Comparison of ENCODE assay signal across 8 mouse cellular contexts in genomic region chr6:115807464-115808195, GRCm38 (mm10). TPM values are rescaled to one million over a fixed set of nuclear protein-coding genes. Genes with fewer than 3 reads are reported as not detected.
DNase-seq lines count a peak whose midpoint lies in the region; ATAC-seq and TF ChIP-seq lines count a peak whose summit lies in the region.

No protein-coding gene starts in this region.

- no peak for TF ChIP-seq CTCF in kidney, postnatal 0 days (IDR thresholded peaks at IDR 0.05; ENCODE audit: low read depth)
- no peak for TF ChIP-seq CTCF in bone marrow, adult 2 months (IDR thresholded peaks at IDR 0.05; ENCODE audit: control insufficient read depth, insufficient read depth, low read length)

- intact Hi-C loops in left cerebral cortex, postnatal 4 days (cut with DNase I), result loop anchor here (5.0 kb wide), 1 partner anchor 45 kb away; the partner anchor contains the start of genes Ift122 and Mbd4

- no peaks in the 10 kb centered on the region for H3K9me3 ChIP-seq in kidney, postnatal 0 days (replicated peaks; ENCODE audit: low read length)
- H3K9me3 ChIP-seq in hindbrain, embryonic 13.5 days, result no peaks in the 10 kb centered on the region
- no peaks in the 10 kb centered on the region for H3K9me3 ChIP-seq in midbrain, embryonic 15.5 days

- peaks cover 16% of the 10 kb centered on the region for H3K4me1 ChIP-seq in kidney, postnatal 0 days (replicated peaks; ENCODE audit: insufficient read depth, low read length)
- peaks cover 4% of the 10 kb centered on the region; the same call in 1 of the 2 replicates for H3K4me1 ChIP-seq in bone marrow, adult 2 months (ENCODE audit: control insufficient read depth, insufficient read depth, low read length)
- peaks cover 29% of the 10 kb centered on the region for H3K4me1 ChIP-seq in hindbrain, embryonic 13.5 days (replicated peaks)
- peaks cover 22% of the 10 kb centered on the region for H3K4me1 ChIP-seq in midbrain, embryonic 15.5 days

- peak overlapping the region; percentile 75 for H3K4me2 ChIP-seq in kidney, postnatal 0 days (ENCODE audit: low read length)
- peak overlapping the region; percentile 88 for H3K4me2 ChIP-seq in hindbrain, embryonic 13.5 days
- H3K4me2 ChIP-seq in midbrain, embryonic 15.5 days, result peak overlapping the region; percentile 83

- WGBS in kidney, postnatal 0 days, result 1% methylated on average over 15 of the region's 15 CpGs
- 2% methylated on average over 15 of the region's 15 CpGs for WGBS in bone marrow, adult 2 months
- WGBS in hindbrain, embryonic 13.5 days, result 2% methylated on average over 15 of the region's 15 CpGs
- 5% methylated on average over 15 of the region's 15 CpGs for WGBS in midbrain, embryonic 15.5 days

- peaks cover 23% of the 10 kb centered on the region for H3K36me3 ChIP-seq in kidney, postnatal 0 days (ENCODE audit: insufficient read depth, low read length)
- peaks cover 47% of the 10 kb centered on the region for H3K36me3 ChIP-seq in hindbrain, embryonic 13.5 days
- peaks cover 7% of the 10 kb centered on the region for H3K36me3 ChIP-seq in midbrain, embryonic 15.5 days (replicated peaks)

- peak overlapping the region; percentile 92 for H3K4me3 ChIP-seq in kidney, postnatal 0 days (replicated peaks; ENCODE audit: low read depth, low read length)
- peak overlapping the region; percentile 88 for H3K4me3 ChIP-seq in bone marrow, adult 2 months (replicated peaks; ENCODE audit: control insufficient read depth, low read depth, low read length)
- peak overlapping the region; percentile 96 for H3K4me3 ChIP-seq in hindbrain, embryonic 13.5 days
- peak overlapping the region; percentile 75 for H3K4me3 ChIP-seq in midbrain, embryonic 15.5 days

- TF ChIP-seq POLR2A in bone marrow, adult 2 months (IDR thresholded peaks at IDR 0.05; ENCODE audit: borderline replicate concordance, control insufficient read depth, low read depth, low read length), result no peak

- H3K27me3 ChIP-seq in kidney, postnatal 0 days (ENCODE audit: insufficient read depth, low read length), result no peaks in the 10 kb centered on the region
- H3K27me3 ChIP-seq in hindbrain, embryonic 13.5 days, result no peaks in the 10 kb centered on the region
- H3K27me3 ChIP-seq in midbrain, embryonic 15.5 days (replicated peaks), result no peaks in the 10 kb centered on the region

- H3K9ac ChIP-seq in kidney, postnatal 0 days (ENCODE audit: low read depth, low read length), result peak overlapping the region; percentile 96
- peak overlapping the region; percentile 99 for H3K9ac ChIP-seq in hindbrain, embryonic 13.5 days
- H3K9ac ChIP-seq in midbrain, embryonic 15.5 days, result peak overlapping the region; percentile 87

- no peak for DNase-seq in kidney, postnatal 0 days (ENCODE audit: low spot score)
- no peak for DNase-seq in kidney, postnatal 14 days
- no peak for DNase-seq in layer of hippocampus, postnatal 25 days (ENCODE audit: extremely low spot score in 1 of 2, low spot score in 1 of 2)
- DNase-seq in gastrocnemius, adult 18-20 months (ENCODE audit: low spot score), result no peak
- DNase-seq in left cerebral cortex, postnatal 4 days, result no peak

- peak overlapping the region; percentile 96 for H3K27ac ChIP-seq in kidney, postnatal 0 days
- H3K27ac ChIP-seq in bone marrow, adult 2 months (ENCODE audit: control insufficient read depth, insufficient read depth, low read depth, low read length, poor library complexity), result peak overlapping the region; percentile 82; the same call in 1 of the 2 replicates
- H3K27ac ChIP-seq in hindbrain, embryonic 13.5 days, result peak overlapping the region; percentile 98
- H3K27ac ChIP-seq in midbrain, embryonic 15.5 days, result peak overlapping the region; percentile 92

- ATAC-seq in kidney, postnatal 0 days (replicated peaks; ENCODE audit: low FRiP score, low read depth), result no peak
- no peak for ATAC-seq in hindbrain, embryonic 13.5 days (ENCODE audit: low FRiP score)
- ATAC-seq in midbrain, embryonic 15.5 days (replicated peaks), result 0 out of 2 replicates have a peak, but pooled peaks have one; percentile 1

RNA-seq across cellular contexts. Expression of gene Rpl32, which starts 0.9 kb away (rescaled TPM):
- polyA plus RNA-seq in kidney, postnatal 0 days (2015; fragmentation: Nextera tagmentation; extraction: Ambion mirVana), result 2,857 and 3,220 TPM in 2 replicates
- 1,266 and 1,894 TPM in 2 replicates for polyA plus RNA-seq in bone marrow, adult 2 months (2011; ENCODE audit: insufficient read depth, insufficient read length, low replicate concordance, missing spikeins)
- polyA plus RNA-seq in hindbrain, embryonic 13.5 days (2015; fragmentation: Nextera tagmentation; extraction: Ambion mirVana), result 1,291 and 1,358 TPM in 2 replicates
- polyA plus RNA-seq in midbrain, embryonic 15.5 days (2015; fragmentation: Nextera tagmentation; extraction: Ambion mirVana), result 881 and 890 TPM in 2 replicates
- total RNA-seq in layer of hippocampus, postnatal 25 days (2021), result 100 to 1,000 TPM; 471 to 520 TPM
- total RNA-seq in gastrocnemius, adult 18-20 months (2021), result 100 to 1,000 TPM; 568 to 577 TPM
- total RNA-seq in left cerebral cortex, postnatal 4 days (2021), result 100 to 1,000 TPM; 842 to 903 TPM

RNA-seq across cellular contexts. Expression of gene Efcab12, which starts 30.6 kb away (rescaled TPM):
- 2.5 and 3.0 TPM in 2 replicates for polyA plus RNA-seq in kidney, postnatal 0 days (2015; fragmentation: Nextera tagmentation; extraction: Ambion mirVana)
- polyA plus RNA-seq in bone marrow, adult 2 months (2011; ENCODE audit: insufficient read depth, insufficient read length, low replicate concordance, missing spikeins), result 0.38 TPM in 1 of 2 replicates, not detected in the other
- polyA plus RNA-seq in hindbrain, embryonic 13.5 days (2015; fragmentation: Nextera tagmentation; extraction: Ambion mirVana), result 3.0 and 3.4 TPM in 2 replicates
- 2.7 and 2.8 TPM in 2 replicates for polyA plus RNA-seq in midbrain, embryonic 15.5 days (2015; fragmentation: Nextera tagmentation; extraction: Ambion mirVana)
- total RNA-seq in layer of hippocampus, postnatal 25 days (2021), result 1 to 10 TPM; 2.8 to 3.8 TPM
- under 1 TPM in 1 of 2 experiments, not detected in 1; 0.14 TPM for total RNA-seq in gastrocnemius, adult 18-20 months (2021)
- total RNA-seq in left cerebral cortex, postnatal 4 days (2021), result 1 to 10 TPM; 3.0 to 3.6 TPM

RNA-seq across cellular contexts. Expression of gene Cand2, which starts 33.3 kb away (rescaled TPM):
- polyA plus RNA-seq in kidney, postnatal 0 days (2015; fragmentation: Nextera tagmentation; extraction: Ambion mirVana), result 10.4 and 12.1 TPM in 2 replicates
- 0.23 and 1.3 TPM in 2 replicates for polyA plus RNA-seq in bone marrow, adult 2 months (2011; ENCODE audit: insufficient read depth, insufficient read length, low replicate concordance, missing spikeins)
- polyA plus RNA-seq in hindbrain, embryonic 13.5 days (2015; fragmentation: Nextera tagmentation; extraction: Ambion mirVana), result 14.8 and 15.0 TPM in 2 replicates
- 11.4 and 12.2 TPM in 2 replicates for polyA plus RNA-seq in midbrain, embryonic 15.5 days (2015; fragmentation: Nextera tagmentation; extraction: Ambion mirVana)
- total RNA-seq in layer of hippocampus, postnatal 25 days (2021), result 1 to 10 TPM; 2.7 to 3.8 TPM
- total RNA-seq in gastrocnemius, adult 18-20 months (2021), result 10 to 100 TPM; 74.8 to 78.7 TPM
- total RNA-seq in left cerebral cortex, postnatal 4 days (2021), result 1 to 10 TPM; 8.3 to 8.5 TPM

RNA-seq across cellular contexts. Expression of gene Tmem40, which starts 45.4 kb away (rescaled TPM):
- polyA plus RNA-seq in kidney, postnatal 0 days (2015; fragmentation: Nextera tagmentation; extraction: Ambion mirVana), result 1.0 and 1.8 TPM in 2 replicates
- polyA plus RNA-seq in bone marrow, adult 2 months (2011; ENCODE audit: insufficient read depth, insufficient read length, low replicate concordance, missing spikeins), result 45.6 and 84.4 TPM in 2 replicates
- polyA plus RNA-seq in hindbrain, embryonic 13.5 days (2015; fragmentation: Nextera tagmentation; extraction: Ambion mirVana), result 1.6 and 1.7 TPM in 2 replicates
- polyA plus RNA-seq in midbrain, embryonic 15.5 days (2015; fragmentation: Nextera tagmentation; extraction: Ambion mirVana), result 0.74 and 1.2 TPM in 2 replicates
- total RNA-seq in layer of hippocampus, postnatal 25 days (2021), result under 1 TPM in 1 of 2 experiments, not detected in 1; 0.62 TPM
- total RNA-seq in gastrocnemius, adult 18-20 months (2021), result under 1 TPM in 1 of 2 experiments, not detected in 1; 0.43 TPM
- 1 to 10 TPM in 1 of 2 experiments, under 1 TPM in 1; 0.60 to 1.2 TPM for total RNA-seq in left cerebral cortex, postnatal 4 days (2021)

RNA-seq across cellular contexts. Expression of gene Mbd4, which starts 45.5 kb away (rescaled TPM):
- 10.9 TPM in 2 replicates for polyA plus RNA-seq in kidney, postnatal 0 days (2015; fragmentation: Nextera tagmentation; extraction: Ambion mirVana)
- 9.4 and 11.3 TPM in 2 replicates for polyA plus RNA-seq in bone marrow, adult 2 months (2011; ENCODE audit: insufficient read depth, insufficient read length, low replicate concordance, missing spikeins)
- polyA plus RNA-seq in hindbrain, embryonic 13.5 days (2015; fragmentation: Nextera tagmentation; extraction: Ambion mirVana), result 10.7 and 13.3 TPM in 2 replicates
- 9.4 and 11.7 TPM in 2 replicates for polyA plus RNA-seq in midbrain, embryonic 15.5 days (2015; fragmentation: Nextera tagmentation; extraction: Ambion mirVana)
- total RNA-seq in layer of hippocampus, postnatal 25 days (2021), result 1 to 10 TPM; 5.8 to 6.1 TPM
- total RNA-seq in gastrocnemius, adult 18-20 months (2021), result under 1 TPM; 0.83 to 0.94 TPM
- 1 to 10 TPM; 6.4 to 7.1 TPM for total RNA-seq in left cerebral cortex, postnatal 4 days (2021)
